Mouse (Mus musculus) T-cell, adult 2 months (primary cell): Measurements from ENCODE around the gene Serpina16.
"Not testable (repeated sequence)": the region's sequence is repeated elsewhere in the genome, so short reads cannot be mapped to it uniquely, and the experiment has no call there.

ENCODE experiments used
- DNase-seq: peaks from one replicate; pipeline ENCODE4 v3.0.0; 2022; ENCODE audit warnings: low spot score

Gene Serpina16

DNA sequence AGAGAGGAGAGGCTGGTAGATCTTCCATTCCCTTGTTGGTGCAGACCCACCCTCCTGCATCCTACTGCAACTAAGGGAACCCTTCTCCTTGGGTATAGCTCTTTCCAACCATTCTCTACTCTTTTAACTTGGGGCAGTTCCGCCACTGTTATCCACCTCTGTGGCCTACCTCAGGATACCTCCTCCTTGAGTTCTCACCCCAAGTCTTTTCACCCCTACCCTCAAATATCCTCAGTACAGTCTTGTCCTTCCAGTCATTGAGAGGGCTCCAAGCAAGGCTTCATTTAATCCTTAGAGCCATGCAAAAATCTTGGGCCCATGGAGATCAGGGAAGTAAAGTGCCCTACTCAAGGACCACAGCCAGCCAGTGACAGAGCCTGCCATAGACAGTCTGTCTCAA, at the start of gene Serpina16:
Gene Serpina16 (minus strand): TSS at position 101 of the 400 bp plus-strand sequence.
- no peak for DNase-seq

DNA sequence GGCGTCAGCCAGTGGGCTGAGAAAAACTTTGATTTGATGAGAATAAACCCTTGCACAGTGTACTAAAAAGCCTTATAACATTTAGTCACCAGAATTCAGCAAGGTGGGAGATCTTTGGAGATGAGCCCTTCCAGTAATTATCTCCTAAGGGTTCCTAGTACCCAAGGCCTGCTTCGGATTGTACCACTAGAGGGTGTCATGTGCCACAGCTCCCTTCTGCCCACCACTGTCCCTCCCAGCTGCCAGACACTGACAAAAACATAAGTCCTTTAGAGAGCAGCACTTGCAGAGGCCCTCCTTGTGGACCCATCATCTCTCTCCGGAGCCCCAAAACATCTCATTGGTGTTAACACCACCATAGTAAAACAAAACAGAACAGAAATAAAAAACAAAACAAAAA, 35.6 kb upstream of the Serpina16 start:
- no peak for DNase-seq

DNA sequence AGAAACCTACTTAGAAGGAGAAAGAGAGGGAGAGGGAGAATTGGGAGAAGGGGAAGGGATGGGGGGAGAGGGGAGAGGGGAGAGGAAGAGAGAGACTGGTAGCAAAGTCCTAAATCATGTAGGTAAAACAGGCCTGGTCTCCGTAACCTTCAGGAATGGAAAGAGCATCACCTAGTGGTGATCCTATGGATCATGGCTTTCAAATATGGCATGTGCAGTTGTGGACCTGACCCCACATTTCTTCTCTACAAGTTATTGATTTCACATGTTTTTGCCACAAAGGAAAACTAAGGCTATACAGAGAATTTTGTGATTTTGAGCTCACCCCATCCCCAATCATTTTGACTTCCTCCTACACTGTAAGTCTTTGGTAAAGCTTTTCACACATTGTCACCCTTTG, 34.5 kb upstream of the Serpina16 start:
- no peak for DNase-seq

DNA sequence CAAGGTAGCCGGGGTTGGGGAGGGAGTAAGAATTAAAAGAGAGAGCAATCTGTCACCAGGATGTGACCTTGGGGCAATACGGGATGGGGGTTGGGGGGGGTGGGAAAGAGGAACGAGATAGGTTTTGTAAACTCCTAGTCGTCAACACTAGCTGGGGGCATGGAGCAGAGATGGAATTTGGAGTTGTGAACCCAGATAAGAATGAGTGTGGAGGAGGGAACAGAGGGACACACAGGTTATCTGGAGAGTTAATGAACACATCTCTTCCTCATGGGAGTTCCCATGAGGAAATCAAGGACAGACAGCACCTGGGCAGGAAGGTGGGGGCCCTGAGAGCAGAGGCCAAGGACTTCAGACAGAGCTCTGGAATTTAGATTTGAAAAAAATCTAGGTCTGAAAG, 30.2 kb upstream of the Serpina16 start:
- DNase-seq = no peak

DNA sequence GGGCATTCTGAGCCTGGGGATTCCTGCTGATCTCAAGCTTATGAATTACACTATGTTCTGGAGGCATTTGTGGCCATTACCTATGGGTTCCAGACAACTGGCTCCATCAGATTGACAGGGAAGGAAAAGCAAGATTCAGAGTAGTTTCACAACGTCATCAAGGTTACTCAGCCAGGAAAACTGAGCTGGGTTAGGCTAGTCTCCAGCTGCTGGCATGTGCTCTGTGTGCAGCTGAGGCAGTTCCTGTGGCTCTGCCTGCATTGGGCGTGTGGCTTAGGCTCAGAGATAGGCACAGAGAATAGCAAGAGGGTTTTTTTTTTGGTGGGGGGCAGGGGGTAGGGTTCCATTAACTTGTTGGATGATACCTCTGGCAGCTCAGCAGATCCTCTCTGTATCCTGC, 29.6 kb upstream of the Serpina16 start:
- no peak for DNase-seq

DNA sequence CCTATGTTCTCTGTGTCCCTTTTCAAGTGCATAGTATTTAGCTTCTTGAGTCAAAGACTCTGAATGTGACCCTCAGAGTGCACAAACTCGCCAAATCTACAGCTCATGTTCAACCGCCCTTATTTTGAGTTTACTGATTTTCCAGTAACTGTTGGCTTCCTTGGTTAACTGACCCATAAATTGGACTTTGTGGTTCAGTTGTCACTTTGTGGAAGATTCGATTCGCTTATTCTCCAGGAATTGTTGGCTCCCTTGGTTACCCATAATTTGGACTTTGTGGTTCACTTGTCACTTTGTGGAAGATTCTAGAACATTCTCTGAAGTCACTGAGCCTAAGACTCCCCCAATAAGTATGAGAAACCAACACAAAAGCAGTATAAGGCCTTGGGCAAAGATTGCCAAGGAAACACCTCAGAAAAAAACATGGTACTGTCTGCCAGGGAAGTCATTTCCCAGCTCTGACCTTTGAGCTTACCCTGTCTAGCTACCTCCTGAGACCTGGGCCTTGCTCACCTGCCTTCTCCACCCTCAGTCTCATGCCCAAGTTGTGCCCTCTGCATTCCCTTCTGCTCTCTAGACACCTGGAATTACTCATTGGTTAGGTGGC, 24.3 kb upstream of the Serpina16 start:
- no peak for DNase-seq

DNA sequence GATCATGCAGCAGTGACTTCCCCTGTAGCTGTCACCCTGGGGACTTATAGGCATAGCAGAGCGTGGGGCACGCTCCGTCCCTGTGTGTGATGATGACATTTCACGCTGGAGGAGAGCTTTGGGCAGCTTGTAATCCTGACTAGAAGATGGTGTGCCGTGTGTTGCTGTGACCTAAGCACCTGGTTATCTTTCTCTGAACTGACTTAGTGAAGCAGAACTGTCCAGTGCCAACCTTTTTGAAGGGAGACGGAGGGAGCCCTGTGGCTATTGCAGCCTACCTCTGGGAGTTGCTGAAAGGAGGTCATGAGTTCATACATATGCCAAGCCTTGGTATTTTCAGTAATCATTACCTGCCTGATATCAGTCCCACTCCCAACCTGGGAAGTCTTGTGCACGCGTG, 19.5 kb upstream of the Serpina16 start, which contains the start of gene Serpina1f:
Gene Serpina1f (minus strand): TSS at position 101 of the 400 bp plus-strand sequence.
- no peak for DNase-seq

DNA sequence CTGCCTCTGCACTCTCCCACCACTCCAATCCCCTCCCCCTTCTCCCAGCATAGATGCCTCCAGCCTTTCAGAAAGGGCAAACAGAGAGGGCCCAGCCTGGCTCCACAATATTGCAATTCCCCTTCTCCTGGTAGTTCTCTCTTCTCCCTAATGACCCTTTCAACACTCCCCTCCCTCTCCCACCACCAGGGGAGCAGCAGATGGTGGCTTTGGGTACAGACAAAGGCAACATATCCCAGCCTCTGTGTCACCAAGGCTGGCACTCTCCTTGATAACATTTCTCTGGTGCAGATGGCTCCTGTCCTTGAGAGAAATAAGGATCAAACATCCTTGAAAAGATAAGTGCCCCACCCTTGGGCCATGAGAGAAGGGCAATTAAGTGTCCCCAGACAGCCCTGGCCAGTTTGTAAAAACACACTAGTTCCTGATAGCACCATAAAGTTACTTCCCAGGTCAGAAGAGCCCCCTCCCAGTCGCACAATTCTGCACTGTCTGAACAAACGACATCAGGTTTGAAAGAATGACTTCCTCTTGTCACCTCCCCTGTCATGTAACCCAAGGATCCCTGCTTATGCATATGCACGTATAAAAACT, 12.4 kb upstream of the Serpina16 start:
- DNase-seq = no peak

DNA sequence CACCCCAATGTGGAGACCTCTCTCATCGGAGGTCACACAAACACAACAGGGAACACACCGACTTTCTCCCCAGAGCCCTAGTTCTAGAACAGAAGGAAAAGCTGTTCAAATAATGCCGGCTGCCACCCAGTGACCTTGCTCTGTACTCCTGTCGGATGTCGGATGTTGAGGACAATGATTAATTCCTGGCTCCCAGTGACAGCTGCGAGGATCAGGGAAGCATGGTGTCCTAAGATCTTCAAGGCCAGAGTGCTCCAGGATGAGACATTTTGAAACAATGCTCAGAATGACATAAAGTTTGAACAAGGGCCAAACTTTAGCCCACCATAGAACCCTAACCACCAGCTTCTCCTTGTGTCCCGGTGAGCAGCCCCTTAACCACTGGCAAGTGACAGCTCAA, 11.1 kb upstream of the Serpina16 start:
- DNase-seq = no peak

DNA sequence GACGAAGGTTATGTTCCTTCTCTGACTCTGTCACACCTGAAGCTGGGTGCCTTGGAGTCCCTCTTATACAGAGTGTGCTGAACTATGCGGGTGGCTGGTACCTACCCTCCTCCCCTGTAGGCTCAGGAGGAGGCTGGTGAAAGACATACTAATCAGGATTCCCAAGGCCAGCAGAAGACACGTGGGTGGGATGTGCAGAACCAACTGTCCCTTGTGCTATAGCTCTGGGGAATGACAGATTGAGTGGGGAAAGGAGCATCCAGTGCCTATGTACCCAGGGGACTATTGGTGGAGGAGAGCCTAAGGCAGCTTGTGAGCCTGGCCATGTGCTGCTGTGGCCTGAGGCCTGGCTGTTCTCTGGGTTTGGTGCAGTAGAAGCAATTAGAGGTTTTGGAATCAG, 10.1 kb upstream of the Serpina16 start:
- no peak for DNase-seq

DNA sequence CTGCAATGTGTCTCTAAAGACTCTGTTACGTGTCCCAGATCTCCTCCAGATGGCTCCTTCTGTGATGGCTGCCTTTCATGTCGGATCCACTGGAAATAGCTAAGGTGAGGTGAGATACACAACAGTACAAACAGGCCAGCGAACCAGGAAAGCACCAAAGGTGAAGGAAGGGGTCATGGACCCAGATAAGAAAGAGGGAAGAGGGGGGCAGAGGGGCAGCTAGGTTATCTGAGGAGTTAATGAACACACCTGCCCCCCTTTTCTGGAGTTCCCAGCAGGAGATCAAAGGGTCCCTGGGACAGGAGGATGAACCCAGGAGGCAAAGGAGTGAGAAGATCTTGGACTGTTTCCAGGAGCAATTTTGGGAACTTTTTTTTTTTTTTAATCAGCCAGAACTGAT, 9.4 kb upstream of the Serpina16 start:
- DNase-seq = no peak

DNA sequence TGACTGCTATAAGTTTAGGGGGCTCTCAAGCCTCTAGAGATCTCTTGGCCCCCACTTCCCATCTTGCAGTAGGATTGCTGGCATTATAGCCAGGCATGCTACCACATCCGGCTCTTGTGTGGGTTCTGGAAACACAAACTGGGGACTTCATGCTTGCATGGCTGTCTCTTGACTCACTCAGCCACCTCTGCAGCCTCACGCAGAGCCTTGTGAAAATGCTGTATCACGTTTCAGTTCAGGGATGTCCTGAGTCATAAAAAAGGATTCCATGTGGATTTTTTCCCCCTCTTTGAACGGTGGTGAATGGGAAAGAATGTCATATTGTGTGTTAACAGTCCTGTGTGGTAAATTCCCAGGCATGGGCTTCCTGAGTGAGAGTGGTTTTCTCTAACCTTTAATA, 7.8 kb upstream of the Serpina16 start:
- no peak for DNase-seq

DNA sequence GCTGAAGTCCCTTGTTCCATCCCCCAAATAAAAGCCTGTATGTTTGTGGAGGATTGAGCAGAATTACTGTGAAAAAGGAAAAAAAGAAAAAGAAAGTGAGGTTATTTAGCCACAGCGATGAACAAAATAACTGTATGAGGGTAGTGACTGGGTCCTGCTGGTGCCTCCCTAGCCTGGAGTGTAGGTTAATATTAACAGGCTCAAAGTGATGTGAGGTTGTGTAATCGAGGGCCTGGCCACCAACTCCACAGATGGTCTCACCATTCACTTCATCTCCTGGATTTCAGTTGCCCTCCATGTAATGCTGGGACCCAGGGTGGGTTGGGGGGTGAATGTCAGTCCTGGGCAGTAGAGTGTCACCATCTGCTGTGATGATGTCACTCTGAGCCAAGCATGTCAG, 5.8 kb upstream of the Serpina16 start:
- DNase-seq = no peak

DNA sequence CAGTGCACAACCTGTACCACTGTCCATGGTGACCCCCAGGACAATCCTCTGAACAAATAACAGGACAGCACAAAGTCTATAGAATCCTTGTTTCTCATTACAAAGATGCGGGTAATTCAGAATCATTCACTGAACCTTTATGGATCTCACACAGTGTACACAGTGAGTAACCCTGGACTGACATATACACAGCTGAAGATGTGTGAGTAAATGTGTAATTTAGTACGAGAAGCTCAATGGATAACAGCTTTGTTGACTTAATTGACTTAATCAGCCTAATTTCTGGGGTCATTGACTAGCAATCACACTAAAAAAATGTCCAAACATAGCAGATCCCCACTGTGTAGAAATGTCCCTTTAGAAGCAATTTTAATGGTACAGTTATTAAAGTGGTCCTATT, 5.2 kb upstream of the Serpina16 start:
- no peak for DNase-seq

DNA sequence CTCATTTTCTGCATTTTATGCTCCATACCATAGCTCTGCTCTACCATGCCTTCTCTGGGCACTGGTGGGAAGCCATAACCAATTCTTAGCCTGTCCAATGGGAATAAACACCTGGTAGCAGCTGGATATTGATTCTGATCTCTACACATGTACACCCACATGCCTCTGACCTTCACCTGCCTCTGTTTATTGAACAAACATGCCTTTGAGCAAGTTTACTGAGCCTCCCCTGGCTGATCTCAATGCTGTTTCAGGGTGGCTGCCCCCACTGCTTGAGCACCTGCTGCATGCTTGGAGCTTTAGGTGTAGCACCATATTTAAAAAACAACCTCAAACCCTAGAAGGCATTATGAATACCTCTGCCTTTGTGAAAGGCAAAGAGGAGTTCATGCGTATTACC, 3.9 kb upstream of the Serpina16 start:
- not testable (repeated sequence) for DNase-seq

DNA sequence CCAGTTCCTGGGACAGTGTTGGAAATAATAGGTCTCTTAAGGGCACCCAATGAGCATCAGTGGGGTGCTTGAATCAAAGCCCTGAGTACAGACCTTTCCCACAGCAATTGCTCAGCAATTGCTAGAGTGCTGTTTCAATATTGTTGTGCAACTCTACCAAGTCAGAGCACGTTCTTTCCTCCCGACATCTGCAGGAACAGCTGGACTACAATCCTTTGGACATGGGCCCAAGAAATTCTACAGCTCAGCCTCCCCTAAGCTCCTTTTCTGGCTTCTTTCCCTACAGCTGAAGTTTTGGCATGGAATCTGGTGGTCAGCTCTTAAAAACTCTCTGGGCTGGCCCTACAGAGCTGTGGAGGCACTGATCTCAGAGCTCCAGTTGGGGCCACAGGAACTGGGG, 2.8 kb downstream of the Serpina16 start:
- DNase-seq = no peak

DNA sequence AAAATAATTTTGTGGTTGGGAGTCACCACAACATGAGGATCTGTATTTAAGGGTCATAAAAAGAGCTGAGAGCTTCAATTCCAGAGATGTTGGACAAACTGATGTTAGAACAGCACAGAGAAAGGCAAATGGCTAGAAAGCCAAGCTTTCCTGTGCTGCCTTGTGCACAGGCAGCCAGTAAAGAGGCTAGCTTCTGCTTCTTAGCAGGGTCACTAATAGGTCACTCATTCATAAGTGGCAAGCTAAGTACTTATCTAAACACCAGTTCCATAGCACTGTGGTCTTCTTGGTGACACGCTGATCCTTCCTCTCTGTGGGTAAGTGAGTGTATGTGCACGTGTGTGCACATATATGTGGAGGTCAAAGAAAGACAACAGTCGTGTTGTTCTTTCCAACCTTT, 4.5 kb downstream of the Serpina16 start:
- DNase-seq = no peak

DNA sequence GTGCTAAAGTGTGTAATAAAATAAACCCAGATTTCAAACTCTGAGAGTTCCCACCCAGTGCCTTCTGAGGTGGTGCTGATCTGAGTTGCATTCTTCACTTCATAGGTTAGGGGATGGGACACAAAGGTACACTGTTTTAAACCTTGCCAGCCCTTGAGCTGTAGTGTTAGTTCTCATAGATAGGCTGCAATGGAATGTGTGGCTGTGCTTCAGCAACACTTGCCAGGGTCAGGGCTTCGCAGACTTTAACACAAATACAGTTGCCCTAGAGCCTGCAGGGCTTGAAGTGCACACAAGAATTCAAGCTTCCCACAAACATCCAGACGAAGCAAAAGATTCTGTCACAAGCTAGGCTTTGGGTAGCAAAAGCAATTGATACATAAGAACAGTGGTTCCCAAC, 5.0 kb downstream of the Serpina16 start:
- no peak for DNase-seq

DNA sequence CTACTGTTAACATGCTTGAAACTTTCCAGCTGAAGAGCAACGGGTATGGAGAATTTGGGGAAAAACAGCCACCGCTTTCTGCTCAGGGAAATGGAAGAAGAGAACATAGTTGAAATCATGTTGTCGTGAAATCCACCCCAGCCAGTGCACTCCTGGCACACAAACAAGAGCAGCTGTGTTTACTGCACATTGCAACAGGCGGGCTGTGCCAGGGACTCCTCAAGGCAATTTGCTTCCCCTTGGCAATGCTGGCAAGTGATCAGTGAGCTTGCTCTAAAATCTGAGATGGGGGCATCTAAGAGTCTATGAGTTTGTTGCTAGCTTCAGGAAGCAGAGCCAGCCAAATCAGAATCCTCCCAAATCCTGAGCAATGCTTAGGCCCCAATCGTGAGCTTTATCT, 5.6 kb downstream of the Serpina16 start:
- DNase-seq = no peak

DNA sequence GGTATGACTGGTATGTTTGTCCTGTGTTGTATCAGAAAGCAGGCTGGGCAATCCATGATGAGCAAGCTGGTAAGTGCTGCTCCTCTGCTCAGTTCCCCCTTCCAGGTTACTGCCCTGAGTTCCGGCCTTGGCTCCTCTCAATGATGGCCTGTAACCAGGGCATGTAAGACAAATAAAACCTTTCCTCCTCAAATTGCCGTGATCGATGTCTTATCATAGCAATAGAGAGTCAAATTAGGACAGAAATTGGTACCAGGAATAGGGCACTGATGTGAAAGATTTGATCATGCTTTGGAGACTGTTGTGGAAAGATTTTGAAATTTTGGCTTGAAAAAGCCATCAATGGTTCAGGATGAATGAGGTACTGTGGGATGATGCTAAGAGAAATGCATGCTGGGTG, 10.7 kb downstream of the Serpina16 start:
- no peak for DNase-seq

DNA sequence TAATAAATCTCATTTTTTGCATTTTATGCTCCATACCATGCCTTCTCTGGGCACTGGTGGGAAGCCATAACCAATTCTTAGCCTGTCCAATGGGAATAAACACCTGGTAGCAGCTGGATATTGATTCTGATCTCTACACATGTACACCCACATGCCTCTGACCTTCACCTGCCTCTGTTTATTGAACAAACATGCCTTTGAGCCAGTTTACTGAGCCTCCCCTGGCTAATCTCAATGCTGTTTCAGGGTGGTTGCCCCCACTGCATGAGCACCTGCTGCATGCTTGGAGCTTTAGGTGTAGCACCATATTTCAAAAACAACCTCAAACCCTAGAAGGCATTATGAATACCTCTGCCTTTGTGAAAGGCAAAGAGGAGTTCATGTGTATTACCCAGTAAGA, 13.9 kb downstream of the Serpina16 start:
- not testable (repeated sequence) for DNase-seq

DNA sequence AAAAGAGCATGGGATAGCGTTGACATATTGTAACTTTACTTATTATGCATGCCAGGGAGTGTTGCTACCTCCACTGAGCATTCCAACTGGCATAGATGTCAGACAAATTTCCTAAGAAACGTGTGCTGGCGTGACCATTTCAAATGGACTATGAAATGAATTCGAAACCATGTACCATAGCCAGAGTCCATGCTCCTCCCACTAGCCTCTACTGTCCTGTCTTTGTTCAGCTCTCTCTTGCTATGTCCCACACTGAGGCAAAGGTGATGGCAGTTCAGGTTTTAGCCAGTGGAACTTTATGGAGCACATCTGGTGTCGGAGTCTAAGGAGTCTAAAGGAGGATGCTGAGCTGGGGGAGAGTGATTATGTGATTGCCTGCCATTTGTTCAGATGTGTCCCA, 15.9 kb downstream of the Serpina16 start:
- no peak for DNase-seq

DNA sequence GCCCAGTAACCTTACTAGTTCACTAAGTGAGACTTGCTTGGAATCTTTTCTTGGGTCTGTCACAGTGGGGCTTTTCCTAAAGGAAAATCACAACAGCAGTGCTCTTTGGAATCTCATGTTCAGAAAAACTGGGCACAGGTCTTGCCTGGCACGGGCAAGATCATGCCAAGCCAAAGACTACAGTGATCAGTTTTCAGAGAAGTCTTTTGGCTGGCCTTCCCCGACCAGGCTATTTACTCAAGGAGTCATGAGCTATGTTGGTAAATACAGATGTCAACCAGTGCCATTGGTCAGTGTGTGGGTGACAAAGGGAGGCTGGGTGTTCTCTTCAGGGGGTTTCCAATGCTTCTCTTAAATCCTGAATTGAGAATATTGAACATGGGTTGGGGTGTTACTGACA, 16.8 kb downstream of the Serpina16 start:
- DNase-seq = no peak

DNA sequence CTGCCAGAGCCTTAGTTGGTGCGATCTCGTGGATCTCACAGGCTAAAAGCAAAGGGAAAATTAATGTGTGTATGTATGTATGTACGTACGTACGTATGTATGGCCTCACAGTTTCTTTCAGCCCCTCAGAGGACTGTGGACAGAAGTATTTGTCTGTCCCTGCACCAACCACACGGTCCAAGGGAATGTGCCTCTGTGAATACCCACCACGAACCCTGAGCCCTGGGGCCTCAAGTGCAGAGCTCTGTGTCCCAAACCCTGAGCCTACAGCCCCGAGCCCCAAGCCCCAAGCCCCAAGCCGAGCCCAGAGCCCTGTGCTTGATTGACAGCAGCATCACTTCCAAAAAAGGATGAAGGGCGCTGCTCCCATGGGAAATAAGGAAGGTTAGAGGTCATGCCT, 17.9 kb downstream of the Serpina16 start:
- DNase-seq = no peak
